Mouse (Mus musculus) heart, postnatal 4 days (tissue): ENCODE results near the gene Hykk. TPM values are rescaled to one million over a fixed set of nuclear protein-coding genes. Genes with fewer than 3 reads are reported as not detected.
A peak's percentile ranks its signal among the peaks of the same experiment; 100 is the strongest.

ENCODE experiments used
- DNase-seq: peaks from one replicate; pipeline ENCODE4 v3.0.0; 2021
- total RNA-seq, 2 experiments: library from RNA; stranded (reverse); gene quantifications; 2 replicates each; pipeline ENCODE4 v1.2.3; 2021

Gene Hykk
- total RNA-seq, 2 experiments from 2014 or later: 1.9 to 2.2 TPM

GRCm38 (mm10) chr9:54981291-54982191, 64.5 kb downstream of the Hykk start:
- peak; percentile 13 for DNase-seq

- DNase-seq: no peak
Observed at GRCm38 (mm10) chr9:54982401-54982800, 65.3 kb downstream of the Hykk start.

GRCm38 (mm10) chr9:54990362-54990761, 73.3 kb downstream of the Hykk start:
- DNase-seq: no peak

- DNase-seq: no peak
Observed at GRCm38 (mm10) chr9:54994381-54994780, 77.3 kb downstream of the Hykk start.

GRCm38 (mm10) chr9:54995645-54996044, 78.6 kb downstream of the Hykk start:
- no peak for DNase-seq

Other genes with a start within 250 kb of the Hykk start
- 10 to 100 TPM; 40.7 to 43.7 TPM for gene Dnaja4, start 218.4 kb upstream of the Hykk start, total RNA-seq
- gene Wdr61, start 182.8 kb upstream of the Hykk start, total RNA-seq: 10 to 100 TPM; 47.1 to 49.9 TPM
- gene Crabp1, start 152.5 kb upstream of the Hykk start, total RNA-seq: under 1 TPM in 1 of 2 experiments, not detected in 1; 0.45 TPM
- gene Ireb2, start 53.5 kb upstream of the Hykk start, total RNA-seq: 10 to 100 TPM; 47.3 to 48.2 TPM
- gene Psma4, start 33.5 kb downstream of the Hykk start, total RNA-seq: 100 to 1,000 TPM; 158 to 161 TPM
- gene AY074887, start 33.7 kb downstream of the Hykk start, total RNA-seq: not detected
- gene Chrna5, start 63.6 kb downstream of the Hykk start, total RNA-seq: not detected
- under 1 TPM; 0.07 to 0.12 TPM for gene Chrna3, start 109.3 kb downstream of the Hykk start, total RNA-seq
- gene Chrnb4, start 131.5 kb downstream of the Hykk start, total RNA-seq: under 1 TPM in 1 of 2 experiments, not detected in 1; 0.09 TPM
- 10 to 100 TPM; 29.2 to 31.4 TPM for gene Ube2q2, start 231.6 kb downstream of the Hykk start, total RNA-seq